Mouse (Mus musculus) C2C12 (cell line): ENCODE measurements around the gene Lce1i.

Experiments
- CEBPB ChIP-seq: IDR thresholded peaks from one replicate; pipeline ENCODE4 v1.6.1; 2011; ENCODE audit warnings: low read depth, mild to moderate bottlenecking, control low read depth, moderate library complexity
- CTCF ChIP-seq: IDR thresholded peaks from one replicate; pipeline ENCODE4 v1.5.1; 2011; ENCODE audit not compliant: control insufficient read depth, insufficient read depth, insufficient read length
- FOSL1 ChIP-seq: IDR thresholded peaks from one replicate; pipeline ENCODE4 v1.8.0; 2011; ENCODE audit warnings: mild to moderate bottlenecking, low read length; ENCODE audit not compliant: poor library complexity, insufficient read depth, severe bottlenecking
- MAX ChIP-seq: IDR thresholded peaks from one replicate; pipeline ENCODE4 v1.6.1; 2011; ENCODE audit warnings: mild to moderate bottlenecking, control low read depth
- MYOD1 ChIP-seq: IDR thresholded peaks from one replicate; pipeline ENCODE4 v1.6.1; 2011; ENCODE audit warnings: low read depth; ENCODE audit not compliant: control insufficient read depth, insufficient read length
- USF1 ChIP-seq: IDR thresholded peaks from one replicate; pipeline ENCODE4 v1.6.1; 2011; ENCODE audit warnings: low read depth, mild to moderate bottlenecking, control low read depth, moderate library complexity

GRCm38 (mm10) chr3:92827108-92827507 is 48.4 kb upstream of the Lce1i start, which contains the start of gene Kprp:
- no peak for TF ChIP-seq CTCF
- no peak for TF ChIP-seq FOSL1
- TF ChIP-seq CEBPB: no peak
- no peak for TF ChIP-seq USF1
- no peak for TF ChIP-seq MYOD1
- TF ChIP-seq MAX: no peak
